Mouse (Mus musculus) stomach, embryonic 15.5 days (tissue): ENCODE data around the gene Fam19a2. TPM values are rescaled to one million over a fixed set of nuclear protein-coding genes. Genes with fewer than 3 reads are reported as not detected.

Experiments
- ATAC-seq: fragments of 200-750 bp; cut with Nextera tagmentation; 2 replicates; pipeline ENCODE4 v1.8.0; 2017; ENCODE audit warnings: low read depth, moderate number of reproducible peaks, moderate TSS enrichment; ENCODE audit not compliant: insufficient read depth, low FRiP score
- H3K27ac ChIP-seq: fragments of 300-500 bp; sonication (generic); 2 replicates; pipeline ENCODE4 v1.5.1; 2015; ENCODE audit warnings: mild to moderate bottlenecking, inconsistent platforms
- H3K27me3 ChIP-seq: fragments of 300-500 bp; sonication (generic); replicated peaks from 2 replicates; pipeline ENCODE4 v1.6.1; 2015; ENCODE audit warnings: inconsistent platforms
- H3K36me3 ChIP-seq: fragments of 300-500 bp; sonication (generic); 2 replicates; pipeline ENCODE4 v1.6.1; 2015; ENCODE audit warnings: inconsistent platforms
- H3K4me1 ChIP-seq: fragments of 300-500 bp; sonication (generic); 2 replicates; pipeline ENCODE4 v1.6.1; 2015; ENCODE audit warnings: inconsistent platforms
- H3K4me2 ChIP-seq: fragments of 300-500 bp; sonication (generic); 2 replicates; pipeline ENCODE4 v1.6.1; 2015; ENCODE audit warnings: mild to moderate bottlenecking, inconsistent platforms
- H3K4me3 ChIP-seq: fragments of 300-500 bp; sonication (generic); replicated peaks from 2 replicates; pipeline ENCODE4 v1.5.1; 2015; ENCODE audit warnings: inconsistent platforms
- H3K9ac ChIP-seq: fragments of 300-500 bp; sonication (generic); 2 replicates; pipeline ENCODE4 v1.6.1; 2015; ENCODE audit warnings: inconsistent platforms
- H3K9me3 ChIP-seq: fragments of 300-500 bp; sonication (generic); 2 replicates; pipeline ENCODE4 v1.6.1; 2016; ENCODE audit warnings: inconsistent platforms
- WGBS: fragments of 180-500 bp; shearing (Covaris S2); methylation state at CpG from one replicate; pipeline ENCODE4 v1.1.7; 2015; 5-methylcytosine and 5-hydroxymethylcytosine counted together
- polyA plus RNA-seq: library from polyadenylated mRNA; unstranded; fragments of >200 nt; fragmentation: Nextera tagmentation; extraction: Ambion mirVana; gene quantifications from 2 replicates; pipeline ENCODE4 v1.2.1, GENCODE M21; 2015

Fam19a2 gene
- polyA plus RNA-seq, 1 experiment from 2014 or later, result 4.6 TPM

GRCm38 (mm10) chr10:123398136-123398535 lies 134.3 kb downstream of the Fam19a2 start:
- ATAC-seq, result no peak
- Histone ChIP-seq H3K36me3 (no peaks in the 10 kb centered on the region), H3K9me3 (no peaks in the 10 kb centered on the region), H3K27me3 (no peaks in the 10 kb centered on the region), H3K4me1 (no peaks in the 10 kb centered on the region), H3K4me3 (no peak overlapping the region), H3K27ac (no peak overlapping the region), H3K9ac (no peak overlapping the region), H3K4me2 (no peak overlapping the region)
- WGBS, result 30% methylated on average over 6 of the region's 6 CpGs

- Histone ChIP-seq H3K4me2 (no peak overlapping the region), H3K27ac (no peak overlapping the region), H3K4me3 (no peak overlapping the region), H3K9ac (no peak overlapping the region), H3K9me3 (no peaks in the 10 kb centered on the region), H3K36me3 (no peaks in the 10 kb centered on the region), H3K4me1 (no peaks in the 10 kb centered on the region), H3K27me3 (no peaks in the 10 kb centered on the region)
- 92% methylated on average over 3 of the region's 3 CpGs for WGBS
- ATAC-seq, result no peak
Observed at GRCm38 (mm10) chr10:123401188-123401587, 137.4 kb downstream of the Fam19a2 start.

DNA sequence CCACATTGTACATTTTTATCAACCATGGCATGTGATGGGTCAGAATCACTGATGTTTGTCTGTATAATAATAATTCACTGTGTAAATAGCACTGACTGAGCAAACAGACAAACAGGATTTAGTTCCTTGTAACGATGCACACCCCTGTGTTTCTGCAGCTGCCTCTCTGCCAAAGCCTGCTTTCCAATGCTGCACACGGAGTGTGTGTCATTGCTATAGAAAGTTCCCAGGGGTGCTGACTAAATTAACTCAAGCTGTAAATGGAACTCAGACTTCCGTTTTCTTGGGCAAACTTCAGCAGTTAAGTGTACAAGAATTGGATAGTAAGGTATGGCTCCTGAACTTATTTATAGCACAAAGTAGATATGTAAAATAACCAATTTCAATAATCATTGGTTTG lies 138.7 kb downstream of the Fam19a2 start:
- ATAC-seq, result no peak
- WGBS, result 67% methylated on average over 3 of the region's 3 CpGs

DNA sequence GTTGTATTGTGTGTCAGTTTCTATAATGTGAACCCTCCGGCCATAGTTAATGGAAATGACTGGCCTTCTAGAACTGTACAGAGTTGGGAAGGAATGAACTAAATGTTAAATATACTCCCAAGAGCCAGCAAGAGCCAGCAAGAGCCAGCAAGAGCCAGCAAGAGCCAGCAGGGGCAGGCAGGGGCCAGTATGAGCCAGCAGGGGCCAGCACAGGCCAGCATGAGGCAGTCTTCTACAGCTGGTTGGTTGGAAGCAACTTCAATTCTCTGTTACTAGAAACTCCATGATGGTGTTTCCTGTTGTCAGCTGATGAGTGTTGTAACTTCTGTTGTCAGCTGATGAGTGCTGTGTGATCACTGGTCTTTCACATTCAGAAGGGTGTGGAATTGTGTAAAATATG lies 151.2 kb downstream of the Fam19a2 start:
- no peak overlapping the region for H3K9ac ChIP-seq
- no peak overlapping the region for H3K4me2 ChIP-seq
- 90% methylated on average over 1 of the region's 1 CpGs for WGBS
- H3K27me3 ChIP-seq, result no peaks in the 10 kb centered on the region
- no peak for ATAC-seq
- no peaks in the 10 kb centered on the region for H3K9me3 ChIP-seq
- H3K4me1 ChIP-seq, result no peaks in the 10 kb centered on the region
- H3K36me3 ChIP-seq, result no peaks in the 10 kb centered on the region
- no peak overlapping the region for H3K27ac ChIP-seq
- no peak overlapping the region for H3K4me3 ChIP-seq

More for the DNA sequence above, 138.7 kb downstream of the Fam19a2 start:
- Histone ChIP-seq H3K4me2 (no peak overlapping the region), H3K9me3 (no peaks in the 10 kb centered on the region), H3K36me3 (no peaks in the 10 kb centered on the region), H3K27me3 (no peaks in the 10 kb centered on the region), H3K9ac (no peak overlapping the region), H3K4me1 (no peaks in the 10 kb centered on the region), H3K4me3 (no peak overlapping the region), H3K27ac (no peak overlapping the region)

DNA sequence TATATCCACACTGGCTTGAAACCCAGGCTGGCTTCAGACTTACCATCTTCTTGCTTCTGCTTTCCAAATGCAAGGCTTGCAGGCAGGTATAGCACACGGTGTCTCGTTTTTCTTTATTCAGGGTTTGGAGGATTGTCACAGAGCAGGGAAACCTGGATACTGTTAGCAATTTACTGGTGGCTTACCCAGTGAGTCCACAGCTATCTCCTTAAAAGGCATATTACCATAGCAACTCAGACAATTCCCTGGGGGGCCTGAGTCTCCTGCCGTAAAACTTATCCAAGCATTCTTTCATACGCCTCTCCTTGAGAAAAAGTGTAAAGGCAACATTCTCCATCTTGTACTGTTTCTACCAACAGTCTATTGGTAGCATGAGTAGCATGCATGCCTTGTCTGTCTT lies 152.2 kb downstream of the Fam19a2 start:
- H3K27me3 ChIP-seq, result no peaks in the 10 kb centered on the region
- H3K4me3 ChIP-seq, result no peak overlapping the region
- H3K4me1 ChIP-seq, result no peaks in the 10 kb centered on the region
- no peak overlapping the region for H3K4me2 ChIP-seq
- H3K27ac ChIP-seq, result no peak overlapping the region
- no peaks in the 10 kb centered on the region for H3K9me3 ChIP-seq
- H3K36me3 ChIP-seq, result no peaks in the 10 kb centered on the region
- 74% methylated on average over 4 of the region's 4 CpGs for WGBS
- ATAC-seq, result no peak
- no peak overlapping the region for H3K9ac ChIP-seq

DNA sequence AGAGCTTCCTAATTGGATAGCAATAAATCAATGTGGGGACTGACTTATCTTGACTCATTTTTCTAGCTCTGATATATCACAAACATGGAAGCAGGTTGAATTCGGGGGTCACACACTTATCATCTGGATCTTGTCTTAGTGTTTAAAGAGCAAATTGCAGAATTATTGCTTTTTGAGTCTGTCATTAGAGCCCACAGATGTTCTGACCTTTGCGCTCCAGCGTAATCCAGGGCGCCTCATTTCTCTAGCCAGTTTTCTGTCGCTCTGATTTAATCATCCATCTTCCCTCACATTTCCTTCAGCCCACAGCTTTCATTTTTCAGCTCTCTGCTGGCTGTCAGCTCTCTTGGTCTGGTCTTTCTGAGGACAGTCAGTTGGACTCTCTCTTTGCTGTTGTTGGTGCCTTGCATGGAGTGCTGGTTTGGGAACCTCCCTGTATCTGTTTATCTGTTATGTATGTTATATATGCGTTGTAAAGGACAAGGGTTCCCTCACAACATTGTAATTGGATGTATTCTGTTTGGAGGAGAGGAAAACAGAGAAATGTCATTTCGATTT lies 154.9 kb downstream of the Fam19a2 start:
- Histone ChIP-seq H3K27ac (no peak overlapping the region), H3K27me3 (no peaks in the 10 kb centered on the region), H3K36me3 (no peaks in the 10 kb centered on the region), H3K4me2 (no peak overlapping the region), H3K9ac (no peak overlapping the region), H3K4me1 (no peaks in the 10 kb centered on the region), H3K9me3 (no peaks in the 10 kb centered on the region), H3K4me3 (no peak overlapping the region)
- 32% methylated on average over 7 of the region's 7 CpGs for WGBS
- no peak for ATAC-seq

GRCm38 (mm10) chr10:123420249-123420648 lies 156.5 kb downstream of the Fam19a2 start:
- Histone ChIP-seq H3K4me1 (no peaks in the 10 kb centered on the region), H3K9ac (no peak overlapping the region), H3K9me3 (no peaks in the 10 kb centered on the region), H3K36me3 (no peaks in the 10 kb centered on the region), H3K27me3 (no peaks in the 10 kb centered on the region), H3K4me2 (no peak overlapping the region), H3K27ac (no peak overlapping the region), H3K4me3 (no peak overlapping the region)
- no peak for ATAC-seq
- whole genome bisulfite sequencing, result 69% methylated on average over 1 of the region's 1 CpGs

- Histone ChIP-seq H3K4me2 (no peak overlapping the region), H3K9ac (no peak overlapping the region), H3K4me3 (no peak overlapping the region), H3K27ac (no peak overlapping the region), H3K36me3 (no peaks in the 10 kb centered on the region), H3K4me1 (no peaks in the 10 kb centered on the region), H3K9me3 (no peaks in the 10 kb centered on the region), H3K27me3 (no peaks in the 10 kb centered on the region)
- 88% methylated on average over 3 of the region's 3 CpGs for WGBS
- ATAC-seq, result no peak
Observed at GRCm38 (mm10) chr10:123424482-123424881, 160.7 kb downstream of the Fam19a2 start.

GRCm38 (mm10) chr10:123426527-123427363 lies 162.9 kb downstream of the Fam19a2 start:
- H3K9me3 ChIP-seq, result no peaks in the 10 kb centered on the region
- ATAC-seq, result no peak
- no peaks in the 10 kb centered on the region for H3K4me1 ChIP-seq
- H3K27me3 ChIP-seq, result no peaks in the 10 kb centered on the region
- no peak overlapping the region for H3K4me3 ChIP-seq
- H3K27ac ChIP-seq, result no peak overlapping the region
- H3K4me2 ChIP-seq, result no peak overlapping the region
- no peaks in the 10 kb centered on the region for H3K36me3 ChIP-seq
- H3K9ac ChIP-seq, result no peak overlapping the region
- 71% methylated on average over 8 of the region's 8 CpGs for WGBS

GRCm38 (mm10) chr10:123431569-123431968 lies 167.8 kb downstream of the Fam19a2 start:
- WGBS, result 60% methylated on average over 5 of the region's 5 CpGs
- no peaks in the 10 kb centered on the region for H3K4me1 ChIP-seq
- H3K9ac ChIP-seq, result no peak overlapping the region
- H3K27me3 ChIP-seq, result no peaks in the 10 kb centered on the region
- no peak overlapping the region for H3K27ac ChIP-seq
- no peak for ATAC-seq
- H3K4me3 ChIP-seq, result no peak overlapping the region
- H3K36me3 ChIP-seq, result no peaks in the 10 kb centered on the region
- H3K4me2 ChIP-seq, result no peak overlapping the region
- no peaks in the 10 kb centered on the region for H3K9me3 ChIP-seq

GRCm38 (mm10) chr10:123437576-123437975 lies 173.8 kb downstream of the Fam19a2 start:
- H3K27me3 ChIP-seq, result no peaks in the 10 kb centered on the region
- no peaks in the 10 kb centered on the region for H3K4me1 ChIP-seq
- no peaks in the 10 kb centered on the region for H3K9me3 ChIP-seq
- no peak overlapping the region for H3K4me2 ChIP-seq
- H3K9ac ChIP-seq, result no peak overlapping the region
- ATAC-seq, result no peak
- 67% methylated on average over 4 of the region's 4 CpGs for WGBS
- H3K27ac ChIP-seq, result no peak overlapping the region
- H3K36me3 ChIP-seq, result no peaks in the 10 kb centered on the region
- H3K4me3 ChIP-seq, result no peak overlapping the region

- no peaks in the 10 kb centered on the region for H3K9me3 ChIP-seq
- H3K27me3 ChIP-seq, result no peaks in the 10 kb centered on the region
- H3K4me2 ChIP-seq, result no peak overlapping the region
- H3K27ac ChIP-seq, result no peak overlapping the region
- no peaks in the 10 kb centered on the region for H3K36me3 ChIP-seq
- no peak overlapping the region for H3K4me3 ChIP-seq
- 79% methylated on average over 1 of the region's 1 CpGs for WGBS
- no peak overlapping the region for H3K9ac ChIP-seq
- no peak for ATAC-seq
- H3K4me1 ChIP-seq, result no peaks in the 10 kb centered on the region
Observed at GRCm38 (mm10) chr10:123456800-123457199, 193.0 kb downstream of the Fam19a2 start.
